Mouse (Mus musculus): ENCODE results near the gene Plp2. TPM values are rescaled to one million over a fixed set of nuclear protein-coding genes. Genes with fewer than 3 reads are reported as not detected.
A peak's percentile ranks its signal among the peaks of the same experiment; 100 is the strongest.
"Not testable (repeated sequence)": the region's sequence is repeated elsewhere in the genome, so short reads cannot be mapped to it uniquely, and the experiment has no call there.

Gene Plp2
- 27.3 and 43.1 TPM in 2 replicates for polyA plus RNA-seq (2012; rRNA removed)
- polyA plus RNA-seq (2014; fragmentation: Nextera tagmentation; extraction: Ambion mirVana) = 29.0 and 31.0 TPM in 2 replicates

GRCm38 (mm10) chrX:7670921-7671623 is at the start of gene Plp2:
Plp2 (minus strand) TSS chrX:7671390.
- Histone ChIP-seq H3K9me3 (ENCODE audit: control insufficient read depth, low read length) (no peaks in the 10 kb centered on the region), H3K4me3 (ENCODE audit: insufficient read depth in 1 of 2, low read depth in 2 of 2, low read length in 2 of 2) (peak within 1 kb of the TSS; percentile 50 to 72), H3K4me2 (ENCODE audit: low read depth) (peak within 1 kb of the TSS; percentile 65), H3K9ac (replicated peaks) (peak within 1 kb of the TSS; percentile 23), H3K27ac (no peak within 1 kb of the TSS), H3K27me3 (ENCODE audit: control insufficient read depth, insufficient read depth, low read length) (no peaks in the 10 kb centered on the region), H3K4me1 (replicated peaks; ENCODE audit: control insufficient read depth in 2 of 2, insufficient read depth in 2 of 2, low read length in 1 of 2) (peaks cover 0 to 15% of the 10 kb centered on the region in 2 experiments; a peak in 2 of 4 replicates), H3K36me3 (replicated peaks; ENCODE audit: control insufficient read depth, insufficient read depth, low read depth) (no peaks in the 10 kb centered on the region)
- DNase-seq (ENCODE audit: low read depth in 3 of 3, low spot score in 3 of 3) = no peak
- 16% methylated on average over 30 of the region's 36 CpGs for WGBS (ENCODE audit: insufficient replicate concordance)
- TF ChIP-seq CTCF (IDR thresholded peaks at IDR 0.05; ENCODE audit: low read depth) (no peak), EP300 (IDR thresholded peaks at IDR 0.05; ENCODE audit: low read depth) (no peak)
- peak; percentile 34 for ATAC-seq (ENCODE audit: insufficient read depth)

DNA sequence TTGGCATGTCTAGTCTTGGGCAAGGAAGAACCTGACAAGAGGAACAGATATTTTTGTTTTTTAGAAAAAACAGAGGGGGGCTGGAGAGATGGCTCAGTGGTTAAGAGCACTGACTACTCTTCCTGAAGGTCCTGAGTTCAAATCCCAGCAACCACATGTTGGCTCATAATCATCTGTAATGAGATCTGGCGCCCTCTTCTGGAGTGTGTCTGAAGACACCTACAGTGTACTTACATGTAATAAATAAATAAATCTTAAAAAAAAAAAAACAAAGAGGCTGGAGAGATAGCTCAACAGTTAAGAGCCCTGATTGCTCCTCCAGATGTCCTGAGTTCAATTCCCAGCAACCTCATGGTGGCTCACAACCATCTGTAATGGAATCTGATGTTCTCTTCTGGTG is 44.9 kb upstream of the Plp2 start:
- H3K36me3 ChIP-seq (replicated peaks; ENCODE audit: control insufficient read depth, insufficient read depth, low read depth); H3K4me1 ChIP-seq (replicated peaks; ENCODE audit: control insufficient read depth in 2 of 2, insufficient read depth in 2 of 2, low read length in 1 of 2); DNase-seq (ENCODE audit: low read depth in 3 of 3, low spot score in 3 of 3); H3K4me3 ChIP-seq (ENCODE audit: insufficient read depth in 1 of 2, low read depth in 2 of 2, low read length in 2 of 2); H3K9me3 ChIP-seq (ENCODE audit: control insufficient read depth, low read length); H3K27me3 ChIP-seq (ENCODE audit: control insufficient read depth, insufficient read depth, low read length); ATAC-seq (ENCODE audit: insufficient read depth); H3K4me2 ChIP-seq (ENCODE audit: low read depth); H3K9ac ChIP-seq (replicated peaks); H3K27ac ChIP-seq: not testable (repeated sequence)
- 5% methylated on average over 1 of the region's 1 CpGs for WGBS (ENCODE audit: insufficient replicate concordance)

- H3K4me3 ChIP-seq (ENCODE audit: insufficient read depth in 1 of 2, low read depth in 2 of 2, low read length in 2 of 2) = peak within 1 kb of the TSS; percentile 54 to 64
- ATAC-seq (ENCODE audit: insufficient read depth) (peak; percentile 95), DNase-seq (ENCODE audit: low read depth in 3 of 3, low spot score in 3 of 3) (peak; percentile 91 to 92 (median 91))
- WGBS (ENCODE audit: insufficient replicate concordance) = 5% methylated on average over 35 of the region's 60 CpGs
- peak within 1 kb of the TSS; percentile 68 for H3K4me2 ChIP-seq (ENCODE audit: low read depth)
- H3K27me3 ChIP-seq (ENCODE audit: control insufficient read depth, insufficient read depth, low read length); H3K4me1 ChIP-seq (replicated peaks; ENCODE audit: control insufficient read depth in 2 of 2, insufficient read depth in 2 of 2, low read length in 1 of 2); H3K9me3 ChIP-seq (ENCODE audit: control insufficient read depth, low read length); H3K27ac ChIP-seq; H3K36me3 ChIP-seq (replicated peaks; ENCODE audit: control insufficient read depth, insufficient read depth, low read depth): not testable (repeated sequence)
- peak within 1 kb of the TSS; percentile 55 for H3K9ac ChIP-seq (replicated peaks)
Measured at GRCm38 (mm10) chrX:7714135-7714899, 43.1 kb upstream of the Plp2 start, which contains the start of gene Wdr45. Wdr45 (plus strand) TSS chrX:7714333.

DNA sequence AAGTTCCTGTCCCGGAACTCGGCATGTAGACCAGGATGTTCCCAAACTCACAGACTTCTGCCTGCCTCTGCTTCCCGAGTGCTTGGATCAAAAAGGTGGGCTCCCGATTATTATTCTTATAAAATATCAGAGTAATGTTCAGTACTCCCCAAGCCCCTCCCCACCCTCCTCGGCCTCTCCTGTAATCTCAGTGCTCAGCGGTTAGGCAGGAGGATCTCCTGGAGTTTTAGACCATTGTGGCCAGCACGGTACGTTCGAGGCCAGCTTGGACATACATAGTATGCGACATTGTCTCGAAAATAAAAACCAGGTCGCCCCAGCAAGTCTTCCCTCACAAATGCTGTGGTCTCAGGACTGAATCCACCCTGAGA is 42.6 kb upstream of the Plp2 start:
- H3K4me3 ChIP-seq (ENCODE audit: insufficient read depth in 1 of 2, low read depth in 2 of 2, low read length in 2 of 2) = peak overlapping the region; percentile 54 to 64
- H3K9me3 ChIP-seq (ENCODE audit: control insufficient read depth, low read length); H3K4me1 ChIP-seq (replicated peaks; ENCODE audit: control insufficient read depth in 2 of 2, insufficient read depth in 2 of 2, low read length in 1 of 2); H3K27ac ChIP-seq; H3K36me3 ChIP-seq (replicated peaks; ENCODE audit: control insufficient read depth, insufficient read depth, low read depth); H3K27me3 ChIP-seq (ENCODE audit: control insufficient read depth, insufficient read depth, low read length); DNase-seq (ENCODE audit: low read depth in 3 of 3, low spot score in 3 of 3): not testable (repeated sequence)
- peak overlapping the region; percentile 68 for H3K4me2 ChIP-seq (ENCODE audit: low read depth)
- 10% methylated on average over 5 of the region's 12 CpGs for WGBS (ENCODE audit: insufficient replicate concordance)
- peak overlapping the region; percentile 55 for H3K9ac ChIP-seq (replicated peaks)
- ATAC-seq (ENCODE audit: insufficient read depth) = peak; percentile 16

DNA sequence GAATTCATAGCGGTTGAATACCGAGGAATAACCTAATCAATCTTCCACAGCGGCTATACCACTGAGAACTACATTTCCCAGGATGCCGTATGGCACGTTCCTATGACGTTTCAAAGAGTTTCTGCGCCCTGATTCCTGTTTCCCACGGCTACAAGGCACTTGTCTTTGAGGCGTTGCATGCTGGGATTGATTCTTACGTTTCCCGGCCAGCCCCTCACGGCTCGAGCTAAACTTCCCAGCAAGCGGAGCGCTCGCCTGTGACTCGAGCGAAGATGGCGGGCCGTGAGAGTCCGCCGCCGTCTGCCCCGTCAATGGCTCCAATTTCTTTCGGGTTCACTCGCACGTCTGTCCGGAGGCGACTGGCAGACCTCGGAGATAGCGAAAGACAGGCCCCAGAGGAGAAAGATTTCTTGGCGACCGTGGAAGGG is 25.8 kb upstream of the Plp2 start, which contains the start of gene Gpkow:
Gene Gpkow, plus strand, starts transcription at position 178 of the 428 bp plus-strand sequence.
- H3K27me3 ChIP-seq (ENCODE audit: control insufficient read depth, insufficient read depth, low read length) = no peaks in the 10 kb centered on the region
- DNase-seq (ENCODE audit: low read depth in 3 of 3, low spot score in 3 of 3) (peak; percentile 81 to 86 (median 86)), ATAC-seq (ENCODE audit: insufficient read depth) (peak; percentile 96)
- H3K4me3 ChIP-seq (ENCODE audit: insufficient read depth in 1 of 2, low read depth in 2 of 2, low read length in 2 of 2) = peak within 1 kb of the TSS; percentile 80 to 98
- TF ChIP-seq CTCF (IDR thresholded peaks at IDR 0.05; ENCODE audit: low read depth) (no peak), EP300 (IDR thresholded peaks at IDR 0.05; ENCODE audit: low read depth) (no peak)
- no peaks in the 10 kb centered on the region for H3K9me3 ChIP-seq (ENCODE audit: control insufficient read depth, low read length)
- peaks cover 0 to 2% of the 10 kb centered on the region in 2 experiments; a peak in 1 of 4 replicates for H3K4me1 ChIP-seq (replicated peaks; ENCODE audit: control insufficient read depth in 2 of 2, insufficient read depth in 2 of 2, low read length in 1 of 2)
- H3K4me2 ChIP-seq (ENCODE audit: low read depth) = peak within 1 kb of the TSS; percentile 76
- H3K9ac ChIP-seq (replicated peaks) = peak within 1 kb of the TSS; percentile 77
- H3K36me3 ChIP-seq (replicated peaks; ENCODE audit: control insufficient read depth, insufficient read depth, low read depth) = no peaks in the 10 kb centered on the region; the same call in 1 of the 2 replicates
- WGBS (ENCODE audit: insufficient replicate concordance) = 10% methylated on average over 33 of the region's 33 CpGs
- H3K27ac ChIP-seq = peak within 1 kb of the TSS; percentile 27
